7 mouse cellular contexts compared by ENCODE assay signal in genomic region chr11:117306311-117307088, GRCm38 (mm10).
DNase-seq lines count a peak whose midpoint lies in the region; ATAC-seq and TF ChIP-seq lines count a peak whose summit lies in the region.

No protein-coding gene starts in this region.

- WGBS in liver, embryonic 12.5 days (ENCODE audit: insufficient replicate concordance), result 43% methylated on average over 14 of the region's 14 CpGs
- 61% methylated on average over 14 of the region's 14 CpGs for WGBS in heart, embryonic 13.5 days

- peaks cover 50% of the 10 kb centered on the region for H3K4me1 ChIP-seq in liver, embryonic 12.5 days
- peaks cover 7 to 48% of the 10 kb centered on the region in 2 experiments for H3K4me1 ChIP-seq in ES-E14 (ENCODE audit: control insufficient read depth in 2 of 2, insufficient read depth in 2 of 2, low read length in 2 of 2, poor library complexity in 1 of 2)
- H3K4me1 ChIP-seq in heart, embryonic 13.5 days, result peaks cover 68% of the 10 kb centered on the region
- peaks cover 77% of the 10 kb centered on the region for H3K4me1 ChIP-seq in megakaryocyte, embryonic 14.5 days

- no peak overlapping the region for H3K4me2 ChIP-seq in liver, embryonic 12.5 days
- H3K4me2 ChIP-seq in heart, embryonic 13.5 days, result no peak overlapping the region

- DNase-seq in liver (no peak), ES-E14 (ENCODE audit: low read depth, low spot score) (no peak)
- DNase-seq in layer of hippocampus, adult 9-11 months, result no peak

- ATAC-seq in liver, embryonic 12.5 days, result no peak
- ATAC-seq in heart, embryonic 13.5 days (ENCODE audit: extremely low read depth, insufficient number of reproducible peaks, low FRiP score, low TSS enrichment), result no peak
- ATAC-seq in frontal cortex, adult (ENCODE audit: low TSS enrichment), result no peak

- no peaks in the 10 kb centered on the region for H3K36me3 ChIP-seq in liver, embryonic 12.5 days
- no peaks in the 10 kb centered on the region; the same call in 1 of the 2 replicates for H3K36me3 ChIP-seq in ES-E14 (ENCODE audit: control insufficient read depth, insufficient read depth, low read length, poor library complexity, severe bottlenecking)
- peaks cover 8% of the 10 kb centered on the region; the same call in 1 of the 2 replicates for H3K36me3 ChIP-seq in heart, embryonic 13.5 days
- H3K36me3 ChIP-seq in megakaryocyte, embryonic 14.5 days (replicated peaks; ENCODE audit: low read length), result peaks cover 29% of the 10 kb centered on the region

- in situ Hi-C loops in ES-E14 (cut with MboI; ENCODE audit: low sequenced_read_pairs in 2 of 2, unreplicated experiment in 2 of 2), result loop anchor here (5.0 to 10.0 kb wide), 2 partner anchors 48 to 51 kb away; no protein-coding TSS in a partner anchor

- no peak overlapping the region for H3K4me3 ChIP-seq in liver, embryonic 12.5 days
- no peak overlapping the region for H3K4me3 ChIP-seq in ES-E14 (ENCODE audit: insufficient read depth in 1 of 2, low read depth in 1 of 2, low read length in 2 of 2, poor library complexity in 1 of 2, severe bottlenecking in 1 of 2)
- no peak overlapping the region for H3K4me3 ChIP-seq in heart, embryonic 13.5 days
- H3K4me3 ChIP-seq in megakaryocyte, embryonic 14.5 days (replicated peaks), result peak overlapping the region; percentile 92

- H3K9me3 ChIP-seq in liver, embryonic 12.5 days (replicated peaks), result no peaks in the 10 kb centered on the region
- H3K9me3 ChIP-seq in ES-E14 (ENCODE audit: control insufficient read depth, insufficient read depth, low read depth, low read length), result no peaks in the 10 kb centered on the region
- no peaks in the 10 kb centered on the region for H3K9me3 ChIP-seq in heart, embryonic 13.5 days
- H3K9me3 ChIP-seq in megakaryocyte, embryonic 14.5 days, result peaks cover 7% of the 10 kb centered on the region

- no peak overlapping the region for H3K9ac ChIP-seq in liver, embryonic 12.5 days
- H3K9ac ChIP-seq in ES-E14 (ENCODE audit: insufficient read depth, low read depth, low read length, poor library complexity, severe bottlenecking), result peak overlapping the region; percentile 12; the same call in 1 of the 2 replicates
- peak overlapping the region; percentile 48; the same call in 1 of the 2 replicates for H3K9ac ChIP-seq in heart, embryonic 13.5 days

- peak overlapping the region; percentile 37; the same call in 1 of the 2 replicates for H3K27ac ChIP-seq in liver, embryonic 12.5 days
- peak overlapping the region; percentile 20; the same call in 1 of the 2 replicates for H3K27ac ChIP-seq in ES-E14 (ENCODE audit: insufficient read depth, low read depth, low read length, poor library complexity, severe bottlenecking)
- H3K27ac ChIP-seq in heart, embryonic 13.5 days (replicated peaks), result peak overlapping the region; percentile 57; the same call in 1 of the 2 replicates

- H3K27me3 ChIP-seq in liver, embryonic 12.5 days (replicated peaks), result no peaks in the 10 kb centered on the region
- no peaks in the 10 kb centered on the region for H3K27me3 ChIP-seq in heart, embryonic 13.5 days (replicated peaks)
- no peaks in the 10 kb centered on the region for H3K27me3 ChIP-seq in megakaryocyte, embryonic 14.5 days (replicated peaks)

TF ChIP-seq in ES-E14, 5 proteins besides CTCF, POLR2A, EP300 and RAD21:
- no peak for TF ChIP-seq MAFK (IDR thresholded peaks at IDR 0.05; ENCODE audit: insufficient read depth, low read depth, low read length)
- no peak for TF ChIP-seq ZC3H11A (IDR thresholded peaks at IDR 0.05; ENCODE audit: borderline replicate concordance, low read depth, low read length)
- TF ChIP-seq HCFC1 (IDR thresholded peaks at IDR 0.05; ENCODE audit: borderline replicate concordance, insufficient read depth, low read length), result no peak
